Mouse (Mus musculus) T-helper 1 cell (primary cell): Measurements from ENCODE around the gene Ltbp1.

Experiments
- in situ Hi-C: fragments of 300-600 bp; cut with MboI, MseI; formaldehyde crosslinking; loops from one replicate; pipeline ENCODE4 v1.15.1; 2025; ENCODE audit warnings: high pct_unique_total_duplicates

The Ltbp1 gene

DNA sequence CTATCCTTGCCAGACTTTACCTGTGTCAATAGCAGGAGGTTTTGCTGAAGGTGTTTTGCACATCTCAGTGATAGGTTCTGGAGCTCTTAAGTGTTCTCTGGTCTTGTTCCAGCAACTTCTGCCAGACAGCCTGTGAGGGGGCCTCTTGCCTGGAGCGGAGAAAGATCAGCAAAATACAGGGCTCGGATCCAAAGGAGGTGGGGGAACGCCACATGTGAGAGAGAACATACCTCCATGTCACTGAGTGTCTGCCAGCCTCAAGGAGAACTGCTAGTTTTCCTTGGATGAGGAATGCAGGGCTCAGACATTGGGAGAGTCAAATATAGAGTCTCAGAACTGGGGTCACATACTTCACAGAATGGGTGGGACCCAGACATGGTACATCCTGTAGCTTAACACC is 230.4 kb downstream of the Ltbp1 start:
- in situ Hi-C loops, result no loop called here

DNA sequence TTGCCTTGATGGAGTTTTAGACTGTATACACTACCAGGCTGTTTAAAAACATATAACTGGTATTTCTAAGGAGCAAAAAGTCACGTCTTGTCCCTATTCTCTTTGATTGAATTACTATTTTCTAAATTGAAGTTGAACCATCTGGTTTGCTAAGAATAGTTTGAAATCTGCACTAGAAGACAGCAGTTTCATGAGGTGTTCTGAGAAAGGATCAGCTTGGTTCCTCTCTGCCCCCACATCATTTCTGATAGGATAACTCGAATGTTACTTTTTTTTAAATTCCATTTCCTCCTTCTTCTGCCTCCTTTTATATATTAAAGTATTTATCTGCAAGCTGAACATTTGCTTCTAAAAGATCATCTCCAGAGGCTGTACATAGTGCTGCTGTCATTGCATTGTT is 231.2 kb downstream of the Ltbp1 start:
- in situ Hi-C loops, result no loop called here

GRCm38 (mm10) chr17:75237456-75237855 is 232.1 kb downstream of the Ltbp1 start:
- in situ Hi-C loops, result no loop called here

DNA sequence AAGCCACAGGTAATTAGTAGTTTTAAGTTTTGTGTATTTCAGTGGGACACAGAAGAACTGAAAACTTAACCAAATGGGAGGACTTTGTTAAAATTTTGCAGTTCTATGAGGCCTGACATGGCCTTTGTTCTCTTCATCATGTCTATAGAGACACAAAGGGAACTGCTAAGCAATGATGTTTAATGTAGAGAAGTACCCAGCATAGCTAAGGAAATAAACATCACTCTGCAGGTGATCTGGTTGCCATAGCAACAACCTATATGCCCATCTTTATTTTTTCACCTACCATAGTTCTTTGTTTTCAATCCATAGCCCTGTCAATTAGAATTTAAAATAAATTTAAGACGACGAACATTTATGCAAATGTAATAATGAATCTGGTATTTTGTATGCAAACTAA is 233.3 kb downstream of the Ltbp1 start:
- in situ Hi-C loops, result no loop called here

DNA sequence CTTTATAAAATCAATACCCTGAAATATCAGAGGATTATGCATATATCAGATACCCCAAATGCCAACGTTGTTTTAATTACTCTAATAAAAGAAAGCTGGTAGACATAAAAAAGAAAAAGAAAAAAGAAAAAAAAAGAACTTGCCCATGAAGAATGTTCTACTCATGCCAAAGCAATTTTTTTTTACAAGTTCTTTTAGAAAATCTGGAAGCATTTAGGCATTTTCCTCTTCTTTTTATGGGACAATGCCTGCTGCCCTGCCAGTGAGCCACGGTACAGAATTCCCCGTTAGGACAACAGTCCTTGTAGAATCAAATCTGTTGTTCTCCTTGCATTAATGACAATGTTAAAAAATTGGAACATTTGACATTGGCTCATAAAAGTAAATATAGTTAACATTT is 234.2 kb downstream of the Ltbp1 start:
- in situ Hi-C loops, result no loop called here

GRCm38 (mm10) chr17:75242086-75242485 is 236.7 kb downstream of the Ltbp1 start:
- in situ Hi-C loops, result no loop called here

DNA sequence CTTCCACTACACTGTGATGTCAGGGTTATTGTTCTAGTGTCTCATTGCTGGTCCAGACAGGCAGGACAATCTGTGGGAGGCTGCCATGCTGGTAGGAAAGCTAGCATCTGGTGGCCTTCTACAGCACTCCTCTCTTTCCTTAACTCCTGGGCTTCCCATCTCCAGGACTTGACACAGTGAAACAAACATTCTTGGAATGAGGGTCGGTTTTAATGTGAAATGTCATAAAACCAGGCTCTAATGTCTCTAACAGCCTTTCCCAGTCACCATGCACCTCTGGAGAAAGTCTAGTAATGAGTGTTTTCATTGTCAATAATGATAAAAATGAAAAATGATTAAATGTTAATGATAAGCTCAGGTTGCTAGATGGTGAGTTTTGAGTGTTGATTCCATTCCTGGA is 237.9 kb downstream of the Ltbp1 start:
- in situ Hi-C loops, result no loop called here

DNA sequence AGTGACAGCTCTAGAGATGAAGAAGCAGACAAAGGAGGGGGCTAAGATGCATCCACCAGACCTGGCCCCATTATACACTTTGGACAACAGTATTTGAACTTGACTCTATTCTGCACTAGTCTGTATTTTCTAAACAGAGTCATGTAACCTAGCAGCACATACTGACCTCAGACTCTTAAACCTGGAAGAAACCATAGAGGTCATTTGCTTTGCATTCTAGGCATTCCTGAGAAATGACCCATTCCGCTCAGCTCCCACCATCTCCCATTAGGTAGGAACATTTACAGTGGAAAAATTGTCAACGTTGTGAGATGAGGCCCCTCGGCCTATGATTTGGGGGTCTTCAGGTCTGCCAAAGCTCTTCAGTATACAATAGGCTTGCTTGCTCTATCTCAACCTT is 238.8 kb downstream of the Ltbp1 start:
- in situ Hi-C loops, result no loop called here

DNA sequence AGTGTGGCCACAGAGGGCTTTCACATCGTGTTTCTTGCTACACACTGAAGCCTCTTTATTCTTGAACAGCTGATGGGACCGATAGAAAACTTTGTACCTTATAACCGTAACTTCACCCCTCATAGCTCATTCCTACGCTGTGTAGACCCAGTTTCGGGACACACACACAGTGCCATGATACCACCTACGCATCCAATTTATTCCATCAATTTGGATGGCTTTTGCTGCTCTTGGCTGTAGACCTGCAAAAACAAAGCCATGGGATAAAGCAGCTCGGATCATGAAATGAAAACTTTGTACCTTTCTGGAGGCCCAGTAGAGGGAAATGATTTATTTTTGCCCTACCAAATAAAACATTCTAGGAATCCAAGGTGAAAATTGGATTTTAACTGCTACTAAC is 239.7 kb downstream of the Ltbp1 start:
- in situ Hi-C loops, result no loop called here

- in situ Hi-C loops, result no loop called here
Measured at GRCm38 (mm10) chr17:75248632-75249031, 243.3 kb downstream of the Ltbp1 start.

- in situ Hi-C loops, result no loop called here
Measured at GRCm38 (mm10) chr17:75250571-75250970, 245.2 kb downstream of the Ltbp1 start.

- in situ Hi-C loops, result no loop called here
Measured at GRCm38 (mm10) chr17:75251094-75251493, 245.7 kb downstream of the Ltbp1 start.

DNA sequence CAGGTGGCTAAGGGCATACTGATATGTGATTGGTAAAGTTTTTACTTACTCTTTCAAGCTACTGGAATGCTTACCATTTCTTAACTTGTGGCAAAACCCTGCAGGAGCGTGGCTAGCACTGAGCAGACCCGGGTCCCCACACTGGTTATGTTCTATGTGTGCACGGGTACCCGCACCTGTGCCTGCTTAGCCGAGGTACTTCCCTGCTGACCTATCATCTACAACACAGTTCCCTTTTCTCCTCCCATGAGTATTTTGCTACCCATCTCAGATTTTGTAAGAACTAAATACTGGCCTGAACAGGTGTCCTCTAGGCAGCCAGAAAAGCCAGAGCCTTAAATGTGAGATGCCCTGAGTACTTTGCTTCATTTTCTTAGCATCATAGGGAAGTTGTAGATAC is 247.2 kb downstream of the Ltbp1 start:
- in situ Hi-C loops, result no loop called here

DNA sequence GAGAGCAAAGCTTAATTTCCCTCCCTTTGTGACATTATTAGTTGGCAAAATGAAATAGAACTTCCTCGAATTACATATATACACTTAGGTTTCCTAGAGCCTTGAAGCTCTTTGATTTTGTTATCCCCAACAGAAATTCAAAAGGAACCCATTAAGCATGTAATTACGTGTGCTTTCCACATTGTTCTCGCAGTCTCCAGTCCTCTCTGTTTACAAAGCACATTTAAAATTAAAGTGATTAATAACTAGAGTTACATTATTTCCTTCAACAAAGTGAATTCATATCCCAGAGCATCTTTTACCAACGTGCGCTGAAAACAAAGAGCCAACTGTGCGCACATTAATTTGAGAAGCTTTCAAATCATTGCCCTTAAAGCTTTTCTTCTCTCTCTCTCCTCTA is 249.5 kb downstream of the Ltbp1 start:
- in situ Hi-C loops, result no loop called here

- in situ Hi-C loops, result no loop called here
Measured at GRCm38 (mm10) chr17:75255967-75256366, 250.6 kb downstream of the Ltbp1 start.

GRCm38 (mm10) chr17:75258427-75258826 is 253.1 kb downstream of the Ltbp1 start:
- in situ Hi-C loops, result no loop called here

DNA sequence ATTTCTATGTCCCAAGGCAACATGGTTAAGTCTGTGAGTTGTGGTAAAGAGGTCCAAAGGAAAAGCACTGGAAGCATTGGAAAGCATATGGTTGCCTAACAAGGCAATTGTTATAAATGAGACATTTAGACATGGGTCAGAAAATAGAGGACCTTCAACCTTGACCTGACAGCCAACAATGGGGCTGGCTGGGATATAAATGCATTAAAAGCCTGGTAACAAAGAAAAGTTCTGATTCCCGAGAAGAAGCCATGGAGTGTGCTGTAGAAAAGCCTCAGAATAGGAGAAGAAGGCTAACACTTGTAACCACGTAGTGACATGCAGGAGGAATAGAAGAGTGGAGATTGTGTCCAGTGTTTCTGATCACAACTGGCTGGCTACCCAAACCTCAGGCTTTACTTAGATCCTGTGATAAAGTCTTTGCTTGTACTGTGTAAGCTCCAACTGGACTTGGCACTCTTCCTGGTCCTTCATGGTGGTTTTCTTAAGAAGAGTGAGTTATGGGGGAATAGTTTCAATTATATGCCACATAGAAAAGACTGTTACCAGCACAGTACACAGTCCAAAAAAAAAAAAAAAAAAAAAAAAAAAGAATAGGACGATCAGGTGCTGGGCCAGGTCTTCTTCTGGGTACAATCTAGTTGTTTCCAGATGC is 258.1 kb downstream of the Ltbp1 start:
- in situ Hi-C loops, result no loop called here

DNA sequence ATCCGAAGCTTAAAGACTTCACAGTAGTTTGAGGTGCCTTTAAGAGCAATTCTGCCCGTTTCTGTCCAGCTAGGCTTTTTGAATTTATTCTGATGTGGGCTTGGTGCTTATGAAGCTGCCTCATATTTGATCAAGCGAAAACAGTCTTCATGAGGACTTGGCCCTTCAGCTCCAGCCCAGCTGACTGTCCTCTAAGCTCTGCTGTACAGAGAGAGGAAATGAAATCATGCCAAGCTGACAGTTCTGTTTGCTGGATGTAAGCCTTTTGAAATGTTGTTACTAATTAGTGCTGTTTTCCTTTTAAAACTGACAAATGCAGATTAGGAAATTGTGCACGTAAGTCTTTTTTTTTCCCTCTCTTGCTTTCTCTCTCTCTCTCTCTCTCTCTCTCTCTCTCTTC is 263.1 kb downstream of the Ltbp1 start:
- in situ Hi-C loops, result no loop called here

GRCm38 (mm10) chr17:75272446-75272845 is 267.1 kb downstream of the Ltbp1 start:
- in situ Hi-C loops, result no loop called here

DNA sequence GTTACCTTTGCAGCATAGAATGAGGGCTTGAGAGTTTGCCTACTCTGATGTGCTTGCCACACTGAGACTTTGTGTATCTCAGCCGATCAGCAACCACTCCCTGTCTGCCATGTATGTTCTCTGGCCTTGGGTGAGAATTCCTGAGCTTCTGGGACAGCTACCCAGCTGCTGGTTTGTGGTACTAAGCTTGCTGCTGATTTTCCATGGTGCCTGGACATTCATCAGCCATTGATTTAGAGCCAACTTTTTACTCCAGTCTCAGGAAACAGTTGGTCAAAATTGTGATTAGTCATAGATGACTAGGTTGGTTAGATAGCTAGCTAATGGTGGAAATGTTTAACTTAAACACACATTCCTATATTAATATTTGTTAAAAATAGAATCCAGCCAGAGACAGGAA is 267.9 kb downstream of the Ltbp1 start:
- in situ Hi-C loops, result no loop called here

GRCm38 (mm10) chr17:75275302-75275701 is 269.9 kb downstream of the Ltbp1 start:
- in situ Hi-C loops, result no loop called here

DNA sequence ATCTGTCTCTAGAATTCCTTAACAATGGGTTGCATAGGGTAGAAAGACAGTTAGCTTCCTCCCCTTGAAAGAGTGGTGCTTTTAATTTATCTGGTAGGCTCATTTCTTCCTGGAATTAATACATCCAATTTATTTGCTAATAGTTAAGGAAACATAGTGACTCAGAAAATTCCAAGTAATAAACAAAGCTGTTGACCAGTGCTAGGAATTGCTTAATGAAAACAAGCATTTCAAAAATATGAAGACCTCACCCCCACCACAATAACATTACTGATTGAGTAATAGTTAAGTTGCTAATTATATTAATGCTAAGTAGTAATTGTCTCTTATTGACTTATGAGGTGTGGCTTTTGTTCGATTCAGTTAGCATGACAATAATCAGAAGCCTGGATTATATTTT is 272.7 kb downstream of the Ltbp1 start:
- in situ Hi-C loops, result no loop called here

- in situ Hi-C loops, result no loop called here
Measured at GRCm38 (mm10) chr17:75278561-75278960, 273.2 kb downstream of the Ltbp1 start.

GRCm38 (mm10) chr17:75281345-75281744 is 276.0 kb downstream of the Ltbp1 start:
- in situ Hi-C loops, result no loop called here
